Mouse (Mus musculus) E14TG2a.4 (cell line): ENCODE results near the gene Adh4.

Source experiments
- CTCF ChIP-seq: conservative IDR thresholded peaks from 2 replicates; pipeline ENCODE4 v1.5.1; 2014; ENCODE audit warnings: low read length
- NANOG ChIP-seq: IDR thresholded peaks from 2 replicates; pipeline ENCODE4 v1.6.1; 2014; ENCODE audit warnings: borderline replicate concordance, low read length, mixed read lengths
- POU5F1 ChIP-seq: IDR thresholded peaks from 2 replicates; pipeline ENCODE4 v1.6.1; 2014; ENCODE audit warnings: low read length, borderline replicate concordance

GRCm38 (mm10) chr3:138479489-138479888 lies 64.2 kb downstream of the Adh4 start:
- TF ChIP-seq CTCF = no peak
- TF ChIP-seq POU5F1 = no peak
- no peak for TF ChIP-seq NANOG
